Mouse (Mus musculus) heart, adult 2 months (tissue): Measurements from ENCODE around the gene Plxna2. TPM values are rescaled to one million over a fixed set of nuclear protein-coding genes. Genes with fewer than 3 reads are reported as not detected.

Experiments used
- DNase-seq, 2 experiments: peaks; one replicate each; pipeline ENCODE4 v3.0.0; 2021
- H3K27ac ChIP-seq: fragments of 200-600 bp; 2 replicates; pipeline ENCODE4 v1.8.1; 2022
- H3K27me3 ChIP-seq: fragments of 200-500 bp; 2 replicates; pipeline ENCODE4 v1.6.1; 2012; ENCODE audit warnings: mild to moderate bottlenecking, low read length, inconsistent platforms, mixed read lengths; ENCODE audit not compliant: control insufficient read depth, insufficient read depth
- H3K36me3 ChIP-seq: fragments of 200-500 bp; 2 replicates; pipeline ENCODE4 v1.6.1; 2012; ENCODE audit warnings: low read length, inconsistent platforms; ENCODE audit not compliant: control insufficient read depth, insufficient read depth
- H3K4me1 ChIP-seq: fragments of 200-500 bp; 2 replicates; pipeline ENCODE4 v1.6.1; 2011; ENCODE audit warnings: low read length; ENCODE audit not compliant: control insufficient read depth, insufficient read depth
- H3K4me3 ChIP-seq: fragments of 200-600 bp; 2 replicates; pipeline ENCODE4 v1.8.1; 2022
- H3K79me2 ChIP-seq: fragments of 200-500 bp; replicated peaks from 2 replicates; pipeline ENCODE4 v1.6.1; 2012; ENCODE audit warnings: mild to moderate bottlenecking, inconsistent platforms, low read length, moderate library complexity, mixed read lengths; ENCODE audit not compliant: control insufficient read depth, insufficient read depth
- H3K9ac ChIP-seq: fragments of 200-500 bp; 2 replicates; pipeline ENCODE4 v1.6.1; 2012; ENCODE audit warnings: low read depth, mild to moderate bottlenecking, control low read depth, inconsistent platforms, low read length, mixed read lengths
- CTCF ChIP-seq: fragments of 200-600 bp; IDR thresholded peaks from 2 replicates; pipeline ENCODE4 v1.8.1; 2022; ENCODE audit warnings: antibody characterized with exemption, mild to moderate bottlenecking, moderate library complexity
- EP300 ChIP-seq: fragments of 200-500 bp; IDR thresholded peaks from 2 replicates; pipeline ENCODE4 v1.6.1; 2011; ENCODE audit warnings: low read depth, low read length, control low read depth; ENCODE audit not compliant: insufficient read depth
- POLR2A ChIP-seq: fragments of 200-500 bp; IDR thresholded peaks from 2 replicates; pipeline ENCODE4 v1.6.1; 2011; ENCODE audit warnings: mild to moderate bottlenecking, low read depth, low read length, control low read depth; ENCODE audit not compliant: insufficient read depth
- WGBS: fragments of 180-500 bp; shearing (Covaris S2); methylation state at CpG from one replicate; pipeline ENCODE4 v1.1.7; 2018; 5-methylcytosine and 5-hydroxymethylcytosine counted together
- intact Hi-C: fragments of 180-260 bp; cut with DNase I; formaldehyde crosslinking; loops from one replicate; pipeline ENCODE4 v1.15.1; 2025
- polyA plus RNA-seq: library from polyadenylated mRNA; depleted of rRNA; stranded (reverse); fragments of >200 nt; gene quantifications from 2 replicates; pipeline ENCODE4 v1.2.3, GENCODE M21; 2012
- total RNA-seq, 2 experiments: library from RNA; stranded (reverse); gene quantifications; 2 replicates each; pipeline ENCODE4 v1.2.3; 2021

The Plxna2 gene
- total and polyA plus RNA-seq, 3 experiments: 9.8 to 30.6 (median 22.6) TPM

DNA sequence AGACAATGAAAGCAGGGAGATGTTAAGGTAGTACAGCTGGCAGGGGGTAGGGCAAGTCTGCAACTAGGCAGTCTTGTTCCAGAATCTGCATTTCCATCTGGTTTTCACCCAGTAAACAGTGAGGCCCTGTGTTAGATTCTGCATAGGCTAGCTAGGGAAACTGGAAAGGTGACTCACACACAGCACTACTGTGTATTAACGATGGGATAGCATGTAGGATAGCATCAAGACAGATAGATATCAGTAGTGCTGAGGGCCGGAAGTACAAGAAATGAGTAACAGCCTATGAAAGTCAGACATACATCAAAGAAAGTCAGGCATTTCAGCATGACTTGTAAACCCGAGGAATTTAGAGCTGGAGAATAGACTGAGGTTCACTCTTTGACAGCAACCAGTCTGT, 65.1 kb downstream of the Plxna2 start:
- intact Hi-C loops: no loop called here
- Histone ChIP-seq H3K4me1 (peaks cover 32% of the 10 kb centered on the region), H3K27ac (no peak overlapping the region), H3K4me3 (no peak overlapping the region), H3K79me2 (no peaks in the 10 kb centered on the region; the same call in 1 of the 2 replicates), H3K27me3 (no peaks in the 10 kb centered on the region), H3K36me3 (peaks cover 41% of the 10 kb centered on the region), H3K9ac (no peak overlapping the region)
- TF ChIP-seq CTCF: no peak
- WGBS: 79% methylated on average over 3 of the region's 3 CpGs
- no peak for DNase-seq

DNA sequence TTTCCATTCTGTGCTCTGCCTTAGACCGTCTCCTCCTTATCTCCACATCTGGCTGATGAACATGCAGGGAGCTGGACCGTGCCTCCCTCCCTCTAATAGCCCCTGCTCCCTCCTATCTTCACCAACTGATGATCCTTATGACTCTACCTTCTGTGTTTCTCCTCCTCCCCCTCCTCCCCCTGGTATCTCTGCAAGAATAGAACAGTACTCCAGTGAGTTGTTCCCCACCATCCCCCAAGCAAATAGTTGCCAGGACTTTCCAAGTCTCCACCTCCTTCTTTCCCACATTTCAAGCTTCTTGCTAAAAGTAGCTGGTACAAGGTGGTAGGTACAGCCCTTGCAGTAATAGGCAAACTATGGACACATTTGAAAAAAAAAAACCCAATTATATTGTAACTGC, 67.9 kb downstream of the Plxna2 start:
- Histone ChIP-seq H3K4me3 (no peak overlapping the region), H3K79me2 (peaks cover 2% of the 10 kb centered on the region; the same call in 1 of the 2 replicates), H3K9ac (peak overlapping the region; percentile 16; the same call in 1 of the 2 replicates), H3K27ac (peak overlapping the region; percentile 2; the same call in 1 of the 2 replicates), H3K27me3 (no peaks in the 10 kb centered on the region), H3K36me3 (peaks cover 34% of the 10 kb centered on the region), H3K4me1 (peaks cover 26% of the 10 kb centered on the region)
- intact Hi-C loops: no loop called here
- DNase-seq: no peak
- 25% methylated on average over 2 of the region's 2 CpGs for WGBS
- TF ChIP-seq CTCF (no peak), EP300 (0 out of 2 replicates have a peak, but pooled peaks have one; percentile 16)

DNA sequence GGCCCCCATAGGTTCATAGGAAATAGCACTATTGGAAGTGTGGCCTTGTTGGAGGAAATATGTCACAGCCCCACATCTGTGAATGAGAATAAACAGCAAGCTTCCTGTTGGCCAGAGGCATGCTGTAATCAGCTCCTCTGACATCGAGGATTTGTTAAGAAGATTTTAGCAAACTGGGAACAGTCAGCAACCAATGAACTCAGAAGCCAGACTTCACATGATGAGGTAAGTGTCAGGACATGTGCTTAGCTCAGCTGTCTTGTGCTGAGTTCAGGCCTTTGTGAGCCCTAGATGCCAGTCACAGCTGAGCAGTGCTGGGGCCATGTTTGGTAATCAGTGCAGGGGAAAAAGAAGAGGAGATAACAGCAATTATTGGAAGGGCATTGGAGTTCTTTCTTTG, 69.7 kb downstream of the Plxna2 start:
- Histone ChIP-seq H3K4me3 (no peak overlapping the region), H3K9ac (no peak overlapping the region), H3K4me1 (peaks cover 23% of the 10 kb centered on the region), H3K36me3 (peaks cover 35% of the 10 kb centered on the region), H3K27me3 (no peaks in the 10 kb centered on the region), H3K79me2 (peaks cover 2% of the 10 kb centered on the region; the same call in 1 of the 2 replicates), H3K27ac (peak overlapping the region; percentile 52)
- peak in 1 of 2 experiments; percentile 50 for DNase-seq
- intact Hi-C loops: no loop called here
- WGBS: 0% methylated on average over 1 of the region's 1 CpGs
- TF ChIP-seq CTCF (no peak), EP300 (peak; percentile 60; the same call in 1 of the 2 replicates)

DNA sequence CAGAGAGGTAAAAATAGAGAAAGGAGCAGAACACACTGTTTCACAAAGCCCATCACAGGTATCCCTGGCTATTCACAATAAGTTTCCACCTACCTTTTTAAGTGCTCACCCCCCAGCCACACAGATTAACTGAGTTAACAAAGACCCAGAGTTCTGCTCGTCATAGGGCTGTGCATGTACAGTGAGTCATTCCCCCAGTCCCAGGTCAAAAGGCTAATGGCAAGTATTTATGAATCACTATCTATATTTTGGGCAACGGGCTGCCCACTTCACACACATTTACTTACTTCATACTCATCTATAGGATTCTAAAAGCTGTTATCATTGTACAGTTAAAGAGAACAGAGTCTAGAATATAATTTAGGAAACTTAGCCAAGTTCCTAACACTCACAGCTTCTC, 70.1 kb downstream of the Plxna2 start:
- Histone ChIP-seq H3K9ac (no peak overlapping the region), H3K79me2 (peaks cover 2% of the 10 kb centered on the region; the same call in 1 of the 2 replicates), H3K4me3 (no peak overlapping the region), H3K4me1 (peaks cover 23% of the 10 kb centered on the region), H3K27ac (peak overlapping the region; percentile 52), H3K27me3 (no peaks in the 10 kb centered on the region), H3K36me3 (peaks cover 37% of the 10 kb centered on the region)
- intact Hi-C loops: no loop called here
- DNase-seq: no peak
- no peak for TF ChIP-seq POLR2A
- TF ChIP-seq EP300: no peak
- no peak for TF ChIP-seq CTCF
- 26% methylated on average over 2 of the region's 2 CpGs for WGBS

DNA sequence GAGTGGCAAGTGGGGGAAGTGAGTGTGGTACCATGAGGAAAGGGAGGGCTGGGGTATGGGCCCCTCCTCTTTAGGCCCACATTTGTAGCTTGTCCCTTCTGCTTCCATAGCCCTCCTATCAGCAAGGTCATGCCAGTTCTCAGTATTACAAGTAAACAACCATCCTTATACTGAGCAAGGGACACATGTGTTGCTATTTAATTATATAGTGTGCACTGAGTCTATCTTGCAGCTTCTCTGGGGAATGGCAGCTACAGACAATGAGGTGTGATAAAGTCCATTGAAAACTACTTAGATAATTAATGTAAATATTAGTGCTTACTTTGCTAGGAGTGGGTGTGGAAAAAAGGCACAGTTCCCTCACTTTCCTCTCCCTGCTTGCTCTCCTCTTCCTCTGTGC, 75.0 kb downstream of the Plxna2 start:
- Histone ChIP-seq H3K4me1 (peaks cover 24% of the 10 kb centered on the region), H3K27ac (no peak overlapping the region; the same call in 1 of the 2 replicates)

DNA sequence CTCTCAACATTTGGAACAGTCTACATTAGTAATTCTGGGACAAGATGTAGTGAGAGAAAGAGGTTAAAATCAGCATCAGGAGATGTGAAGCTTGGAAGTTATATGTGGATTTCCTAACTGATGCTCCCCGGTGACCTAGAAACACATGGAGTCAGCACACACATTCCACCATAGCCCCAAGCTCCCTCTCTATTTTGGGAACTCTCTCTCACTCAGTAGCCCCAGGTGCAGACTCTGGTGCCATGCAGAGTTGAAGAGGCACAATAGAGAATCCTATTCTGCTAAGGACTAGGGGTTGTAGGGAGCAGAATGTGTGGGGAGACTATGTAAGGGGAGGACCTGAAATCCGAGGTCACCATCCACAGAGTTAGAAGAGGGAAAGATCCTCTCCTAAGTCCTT, 75.5 kb downstream of the Plxna2 start:
- H3K79me2 ChIP-seq: peaks cover 2% of the 10 kb centered on the region; the same call in 1 of the 2 replicates
- H3K36me3 ChIP-seq: peaks cover 46% of the 10 kb centered on the region
- peaks cover 24% of the 10 kb centered on the region for H3K4me1 ChIP-seq
- TF ChIP-seq CTCF (no peak), POLR2A (no peak), EP300 (no peak)
- H3K4me3 ChIP-seq: no peak overlapping the region
- 50% methylated on average over 2 of the region's 2 CpGs for WGBS
- intact Hi-C loops: no loop called here
- no peak overlapping the region for H3K9ac ChIP-seq
- no peak for DNase-seq
- no peaks in the 10 kb centered on the region for H3K27me3 ChIP-seq
- peak overlapping the region; percentile 22; the same call in 1 of the 2 replicates for H3K27ac ChIP-seq

More for the DNA sequence above, 75.0 kb downstream of the Plxna2 start:
- TF ChIP-seq POLR2A (no peak), EP300 (no peak), CTCF (no peak)
- Histone ChIP-seq H3K36me3 (peaks cover 45% of the 10 kb centered on the region), H3K27me3 (no peaks in the 10 kb centered on the region), H3K9ac (no peak overlapping the region), H3K4me3 (no peak overlapping the region), H3K79me2 (peaks cover 2% of the 10 kb centered on the region; the same call in 1 of the 2 replicates)
- intact Hi-C loops: no loop called here
- no peak for DNase-seq
